Mouse (Mus musculus) right cerebral cortex, postnatal 14 days (tissue): ENCODE measurements at regions not wholly inside any gene's neighbourhood (a gene's known extent, or its start where the extent isn't known, plus 50 kb on each side); places are given as distances from the start of the nearest gene placed in this dataset.

Source experiments
- DNase-seq: peaks from one replicate; pipeline ENCODE4 v3.0.0; 2022

- DNase-seq, result no peak
Observed at GRCm38 (mm10) chr6:58752496-58752895, 78.8 kb upstream of the Herc3 start.

DNA sequence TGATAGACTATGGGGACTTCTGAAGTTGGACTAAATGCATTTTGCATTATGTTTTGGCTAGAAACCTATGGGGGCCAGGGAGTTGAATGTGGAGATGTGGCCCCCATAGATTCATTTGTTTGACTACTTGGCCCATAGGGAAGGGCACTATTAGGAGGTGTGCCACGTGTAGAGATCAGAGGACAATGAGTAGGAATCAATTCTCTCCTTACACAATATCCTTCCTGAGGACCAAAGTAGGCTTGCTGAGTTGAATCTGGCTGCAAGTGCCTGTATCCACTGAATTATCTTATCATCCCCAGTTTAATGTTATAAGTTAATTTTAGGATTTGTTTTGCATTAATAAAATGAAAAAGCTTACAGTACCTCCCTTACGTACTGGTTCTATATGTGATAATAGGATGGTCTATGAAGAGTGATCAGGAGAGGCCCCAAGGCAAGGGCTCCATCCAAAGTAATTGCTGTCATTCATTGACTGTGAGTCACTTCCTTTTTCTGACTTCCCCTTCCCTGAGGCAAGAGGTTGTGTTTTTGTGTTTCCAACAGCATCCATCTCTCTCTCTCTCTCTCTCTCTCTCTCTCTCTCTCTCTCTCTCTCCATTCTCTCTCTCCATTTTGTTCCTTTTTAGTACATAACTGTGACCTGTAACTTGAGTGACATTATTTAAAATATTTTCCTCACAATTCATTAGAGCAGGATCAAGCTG lies 74.8 kb upstream of the Herc3 start:
- DNase-seq, result no peak

DNA sequence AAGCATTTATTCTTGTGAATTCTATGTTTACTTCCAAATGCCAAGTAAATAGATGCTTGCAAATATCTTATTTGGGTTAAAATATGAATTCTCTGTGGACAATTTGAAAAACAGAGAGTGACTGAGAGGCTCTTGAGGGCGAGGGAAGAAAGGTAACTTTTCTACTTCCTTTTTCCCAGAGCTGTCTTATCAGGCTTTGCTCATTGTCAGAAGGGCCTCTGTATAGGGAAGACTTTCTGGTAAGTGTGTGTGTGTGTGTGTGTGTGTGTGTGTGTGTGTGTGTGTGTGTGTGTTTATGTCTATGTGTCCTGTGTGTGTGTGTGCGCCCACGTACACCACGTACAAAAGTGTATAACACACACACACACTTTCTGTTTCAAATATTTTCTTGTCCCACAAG lies 73.9 kb upstream of the Herc3 start:
- no peak for DNase-seq

- DNase-seq, result peak; percentile 62
Observed at GRCm38 (mm10) chr6:58770654-58771218, 60.5 kb upstream of the Herc3 start.

DNA sequence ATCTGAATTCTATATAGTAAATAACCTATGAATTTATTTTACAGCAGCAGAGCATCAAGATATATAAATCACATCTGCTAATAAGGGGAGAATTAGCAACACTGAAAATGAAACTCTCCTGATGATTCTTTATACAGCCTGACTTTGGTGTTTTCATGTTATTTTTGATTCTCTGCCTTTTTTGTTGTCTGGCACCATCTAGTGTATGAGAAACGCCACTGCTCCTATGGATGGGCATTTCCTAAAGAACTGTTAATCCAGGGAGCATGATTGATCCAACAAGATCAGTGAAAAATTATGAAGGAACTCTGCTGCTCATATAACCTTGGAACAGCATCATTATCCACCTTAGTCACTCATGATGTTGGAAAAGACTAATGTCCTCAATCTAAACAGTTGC lies 59.3 kb upstream of the Herc3 start:
- DNase-seq, result peak; percentile 6
